Mouse (Mus musculus) thymus, postnatal 0 days (tissue): Measurements from ENCODE around the gene Ube2d1. TPM values are rescaled to one million over a fixed set of nuclear protein-coding genes. Genes with fewer than 3 reads are reported as not detected.

ENCODE experiments used
- DNase-seq: peaks from one replicate; pipeline ENCODE4 v3.0.0-alpha.2; 2015; ENCODE audit warnings: low spot score
- polyA plus RNA-seq: library from polyadenylated mRNA; unstranded; fragments of >200 nt; fragmentation: Nextera tagmentation; extraction: Ambion mirVana; gene quantifications from 2 replicates; pipeline ENCODE4 v1.2.1, GENCODE M21; 2015

The Ube2d1 gene
- 36.9 and 44.3 TPM in 2 replicates for polyA plus RNA-seq

GRCm38 (mm10) chr10:71285126-71285580 is at the start of gene Ube2d1:
Gene Ube2d1 (minus strand): TSS chr10:71285262.
- DNase-seq, result peak; percentile 74

- DNase-seq, result no peak
Measured at GRCm38 (mm10) chr10:71332859-71333258, 47.8 kb upstream of the Ube2d1 start.

- no peak for DNase-seq
Measured at GRCm38 (mm10) chr10:71332376-71332775, 47.3 kb upstream of the Ube2d1 start.

- no peak for DNase-seq
Measured at GRCm38 (mm10) chr10:71331908-71332307, 46.8 kb upstream of the Ube2d1 start.

- DNase-seq, result no peak
Measured at GRCm38 (mm10) chr10:71330070-71330469, 45.0 kb upstream of the Ube2d1 start.

- DNase-seq, result no peak
Measured at GRCm38 (mm10) chr10:71329295-71329694, 44.2 kb upstream of the Ube2d1 start.

- no peak for DNase-seq
Measured at GRCm38 (mm10) chr10:71328870-71329269, 43.8 kb upstream of the Ube2d1 start.

- no peak for DNase-seq
Measured at GRCm38 (mm10) chr10:71328382-71328781, 43.3 kb upstream of the Ube2d1 start.

- no peak for DNase-seq
Measured at GRCm38 (mm10) chr10:71327386-71327785, 42.3 kb upstream of the Ube2d1 start.

GRCm38 (mm10) chr10:71326789-71327188 is 41.7 kb upstream of the Ube2d1 start:
- DNase-seq, result peak; percentile 70

GRCm38 (mm10) chr10:71326123-71326522 is 41.1 kb upstream of the Ube2d1 start:
- no peak for DNase-seq

- no peak for DNase-seq
Measured at GRCm38 (mm10) chr10:71323669-71324068, 38.6 kb upstream of the Ube2d1 start.

- DNase-seq, result no peak
Measured at GRCm38 (mm10) chr10:71316497-71316896, 31.4 kb upstream of the Ube2d1 start.

- no peak for DNase-seq
Measured at GRCm38 (mm10) chr10:71316056-71316455, 31.0 kb upstream of the Ube2d1 start.

- DNase-seq, result no peak
Measured at GRCm38 (mm10) chr10:71314596-71314995, 29.5 kb upstream of the Ube2d1 start.

GRCm38 (mm10) chr10:71310288-71310687 is 25.2 kb upstream of the Ube2d1 start:
- no peak for DNase-seq

GRCm38 (mm10) chr10:71308199-71308598 is 23.1 kb upstream of the Ube2d1 start:
- no peak for DNase-seq

- DNase-seq, result no peak
Measured at GRCm38 (mm10) chr10:71306759-71307158, 21.7 kb upstream of the Ube2d1 start.

GRCm38 (mm10) chr10:71306190-71306589 is 21.1 kb upstream of the Ube2d1 start:
- peak; percentile 63 for DNase-seq

- DNase-seq, result peak; percentile 87
Measured at GRCm38 (mm10) chr10:71302490-71302889, 17.4 kb upstream of the Ube2d1 start.

- DNase-seq, result peak; percentile 16
Measured at GRCm38 (mm10) chr10:71300161-71300560, 15.1 kb upstream of the Ube2d1 start.

- DNase-seq, result peak; percentile 27
Measured at GRCm38 (mm10) chr10:71293245-71293644, 8.2 kb upstream of the Ube2d1 start.

- peak; percentile 69 for DNase-seq
Measured at GRCm38 (mm10) chr10:71292254-71292653, 7.2 kb upstream of the Ube2d1 start.

GRCm38 (mm10) chr10:71291801-71292200 is 6.7 kb upstream of the Ube2d1 start:
- DNase-seq, result peak; percentile 33
